Mouse (Mus musculus): ENCODE results near the gene Ppp1r14b.
A peak's percentile ranks its signal among the peaks of the same experiment; 100 is the strongest.

Ppp1r14b gene

GRCm38 (mm10) chr19:6974211-6975205 lies at the start of gene Ppp1r14b:
TSS of gene Ppp1r14b (plus strand) at chr19:6974968.
- peak; percentile 78 for DNase-seq (ENCODE audit: low spot score)

DNA sequence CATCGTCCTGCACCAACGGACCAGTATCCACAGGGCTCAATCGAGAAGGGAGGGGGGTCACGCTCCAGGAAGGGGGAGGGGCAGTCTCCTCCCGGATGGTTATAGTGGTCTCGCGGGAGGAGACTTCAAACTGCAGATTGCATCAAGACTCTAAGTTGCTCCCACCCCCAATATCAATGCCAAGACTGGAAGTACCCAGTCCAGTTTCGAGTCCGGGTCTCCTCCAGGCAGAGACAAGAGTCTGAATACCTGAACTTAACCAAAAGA lies 49.5 kb upstream of the Ppp1r14b start, which contains the start of gene Catsperz:
Catsperz (minus strand) TSS at position 74 of the 267 bp plus-strand sequence.
- no peak for DNase-seq (ENCODE audit: low spot score)

- DNase-seq (ENCODE audit: low spot score): no peak
These were observed 49.0 kb upstream of the Ppp1r14b start for GRCm38 (mm10) chr19:6925611-6926329.

- no peak for DNase-seq (ENCODE audit: low spot score)
These were observed 48.1 kb upstream of the Ppp1r14b start for GRCm38 (mm10) chr19:6926559-6927255.

DNA sequence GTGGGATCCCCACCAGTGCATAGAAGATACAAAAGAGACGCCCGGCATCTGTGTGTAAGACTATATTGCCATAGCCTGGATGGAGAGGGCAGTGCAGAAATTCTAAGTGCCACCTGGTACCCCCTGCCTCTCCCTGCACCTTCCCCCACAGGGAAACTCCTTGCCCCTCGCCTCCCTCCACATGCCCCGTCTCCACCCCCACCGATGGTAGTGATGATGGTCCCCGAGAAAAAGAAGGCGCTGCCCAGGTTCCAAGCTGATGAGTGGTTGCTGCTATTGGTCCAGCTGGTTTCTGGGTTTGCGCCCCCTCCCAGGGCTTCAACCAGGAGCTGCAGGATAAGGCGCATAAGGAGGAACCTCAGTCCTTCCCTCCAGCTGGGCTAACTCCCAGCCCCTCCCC lies 46.7 kb upstream of the Ppp1r14b start:
- DNase-seq (ENCODE audit: low spot score): no peak

DNA sequence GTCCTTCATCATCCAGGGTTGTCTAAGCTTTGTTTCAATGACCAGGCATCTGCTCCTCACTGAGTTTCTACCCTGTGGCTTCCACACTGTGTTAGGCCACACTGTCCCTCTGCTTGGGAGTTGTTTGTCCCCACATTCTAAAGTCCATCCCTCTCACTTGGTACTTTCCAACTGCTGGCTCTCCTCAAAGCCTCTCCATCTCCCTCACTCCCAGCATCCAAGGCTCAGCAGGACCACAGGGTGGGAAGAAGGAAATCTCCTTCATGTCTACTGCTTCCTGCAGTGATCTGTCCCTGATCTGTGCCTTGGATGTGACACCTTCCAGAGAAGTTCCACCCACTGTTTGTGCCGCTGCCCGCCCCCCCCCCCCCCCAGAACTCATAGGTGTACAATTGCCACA lies 43.8 kb upstream of the Ppp1r14b start:
- no peak for DNase-seq (ENCODE audit: low spot score)

- DNase-seq (ENCODE audit: low spot score): no peak
These were observed 42.8 kb upstream of the Ppp1r14b start for GRCm38 (mm10) chr19:6932018-6932417.

GRCm38 (mm10) chr19:6933102-6933435 lies 41.7 kb upstream of the Ppp1r14b start:
- no peak for DNase-seq (ENCODE audit: low spot score)

GRCm38 (mm10) chr19:6933436-6934194 lies 41.2 kb upstream of the Ppp1r14b start:
- DNase-seq (ENCODE audit: low spot score): no peak

DNA sequence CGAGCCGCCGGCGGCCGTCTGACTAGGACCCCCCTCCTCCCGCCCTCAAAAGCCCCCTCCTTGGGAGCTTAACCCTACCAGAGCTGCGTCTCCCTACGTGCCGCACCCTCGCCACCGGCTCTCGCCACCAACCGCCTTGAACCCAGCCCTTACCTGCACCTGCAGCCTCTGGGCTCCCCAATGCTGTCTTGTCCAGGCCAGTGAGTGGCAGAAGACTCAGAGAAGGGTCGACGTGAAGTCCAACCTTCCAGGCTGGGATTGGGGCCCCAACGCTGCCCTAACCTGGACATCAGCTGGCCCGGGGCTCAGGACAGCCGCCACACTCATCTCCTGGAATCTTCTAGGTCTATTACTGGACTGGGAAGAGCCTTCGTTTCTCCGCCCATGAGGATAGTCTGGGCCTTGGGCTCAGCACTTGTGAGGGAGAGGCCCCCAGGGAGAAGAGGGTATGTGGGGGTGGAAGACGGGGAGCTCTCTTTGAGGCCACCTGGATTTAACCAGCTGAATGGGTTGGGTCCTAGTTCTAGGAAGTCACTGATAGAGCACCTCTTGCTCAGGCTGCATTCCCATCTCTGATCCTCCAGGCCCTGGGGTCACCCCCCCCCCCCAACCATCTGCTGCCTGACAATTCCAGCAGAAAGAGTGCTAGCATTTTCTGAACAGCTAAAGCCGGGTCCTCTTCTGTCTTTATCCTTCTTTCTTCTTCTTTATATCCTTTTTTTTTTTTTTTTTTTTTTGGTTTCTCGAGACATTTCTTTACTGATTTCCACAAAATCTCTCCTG lies 40.4 kb upstream of the Ppp1r14b start, which contains the start of gene Kcnk4:
Kcnk4 (minus strand) TSS at position 321 of the 783 bp plus-strand sequence.
- no peak for DNase-seq (ENCODE audit: low spot score)

- no peak for DNase-seq (ENCODE audit: low spot score)
These were observed 38.5 kb upstream of the Ppp1r14b start for GRCm38 (mm10) chr19:6936299-6936698.

DNA sequence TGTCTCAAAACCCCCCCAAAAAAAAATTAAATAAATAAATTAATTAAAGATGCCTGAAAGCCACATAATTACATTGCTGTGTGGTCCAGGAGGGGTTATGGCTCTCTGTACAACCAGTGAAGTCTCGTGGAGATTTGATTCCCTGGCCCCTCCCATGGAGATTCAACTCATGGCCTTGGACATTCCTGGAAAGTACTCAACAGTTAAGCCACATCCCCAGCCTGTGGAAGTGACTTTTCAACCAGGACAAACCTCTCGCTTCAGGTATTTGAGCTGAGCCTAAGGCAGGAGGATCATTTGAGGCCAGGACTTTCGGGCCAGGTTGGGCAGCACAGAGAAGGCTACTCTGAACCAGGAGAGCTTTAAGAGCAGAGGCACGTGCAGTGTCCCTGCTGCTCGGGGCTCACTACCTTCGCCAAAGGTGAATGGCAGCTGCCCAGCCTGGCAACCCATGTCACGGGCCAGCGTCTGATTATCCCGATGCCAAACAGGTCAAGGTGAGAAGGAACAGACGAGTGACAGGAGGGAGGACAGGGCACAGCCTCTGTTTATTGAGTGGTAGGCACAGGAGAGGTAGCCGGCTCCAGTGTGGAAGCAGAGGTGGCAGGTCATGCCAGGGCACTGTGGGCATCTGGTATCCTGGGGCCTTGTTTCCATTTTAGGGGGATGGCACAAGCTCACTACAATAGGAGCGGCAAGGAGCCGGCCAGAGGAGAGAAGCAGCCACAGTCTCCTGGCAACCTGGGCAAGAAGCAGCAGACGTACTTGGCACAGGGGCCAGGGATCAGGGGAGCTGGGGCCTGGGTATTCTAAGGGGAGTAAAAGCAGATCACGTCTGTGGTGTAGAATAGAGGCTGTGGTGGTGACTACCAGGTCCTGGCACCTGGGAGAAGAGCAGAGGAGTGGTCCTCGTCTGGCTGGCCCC lies 37.0 kb upstream of the Ppp1r14b start:
- peak; percentile 27 for DNase-seq (ENCODE audit: low spot score)

DNA sequence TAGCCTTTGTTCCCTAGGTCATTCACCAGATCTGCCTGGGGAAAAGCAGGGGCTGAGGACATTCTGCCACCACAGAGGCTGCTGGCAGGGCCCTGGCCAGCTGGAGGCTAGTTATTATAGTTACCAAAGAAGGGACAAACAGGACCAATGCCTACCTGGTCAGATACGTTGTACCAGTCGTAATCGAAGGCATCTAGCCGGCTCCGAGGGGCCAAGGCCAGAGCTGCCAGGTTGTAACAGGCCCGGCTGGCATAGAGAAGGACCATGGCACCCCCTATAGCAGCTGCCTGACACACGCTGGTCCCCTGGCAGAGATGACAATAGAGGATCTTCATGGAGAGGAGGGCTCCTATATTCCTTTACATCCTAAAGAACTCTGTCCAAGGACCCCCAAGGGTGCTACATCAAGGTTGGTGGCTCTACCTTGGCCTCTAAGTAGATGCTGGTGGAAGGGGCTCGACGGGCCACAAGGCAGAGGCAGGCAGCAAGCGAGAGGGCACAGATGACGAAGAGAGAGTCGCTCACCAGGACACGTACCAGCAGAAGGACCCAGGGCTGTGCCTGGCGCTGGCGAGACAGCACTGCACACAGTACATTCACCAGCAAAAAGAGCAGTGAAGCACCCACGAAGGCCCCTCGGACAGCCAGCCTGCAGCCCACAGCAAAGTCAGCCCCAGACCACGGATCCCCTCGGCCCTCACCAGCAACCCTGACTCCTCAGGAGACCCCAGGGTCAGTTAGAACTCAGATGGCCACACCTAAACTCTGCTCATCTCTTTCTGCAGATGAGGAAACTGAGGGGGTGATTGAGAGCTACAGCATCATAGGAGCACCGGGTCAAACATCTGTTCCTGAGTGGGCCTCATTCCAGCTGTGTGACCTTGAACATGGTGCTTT lies 35.4 kb upstream of the Ppp1r14b start:
- no peak for DNase-seq (ENCODE audit: low spot score)

DNA sequence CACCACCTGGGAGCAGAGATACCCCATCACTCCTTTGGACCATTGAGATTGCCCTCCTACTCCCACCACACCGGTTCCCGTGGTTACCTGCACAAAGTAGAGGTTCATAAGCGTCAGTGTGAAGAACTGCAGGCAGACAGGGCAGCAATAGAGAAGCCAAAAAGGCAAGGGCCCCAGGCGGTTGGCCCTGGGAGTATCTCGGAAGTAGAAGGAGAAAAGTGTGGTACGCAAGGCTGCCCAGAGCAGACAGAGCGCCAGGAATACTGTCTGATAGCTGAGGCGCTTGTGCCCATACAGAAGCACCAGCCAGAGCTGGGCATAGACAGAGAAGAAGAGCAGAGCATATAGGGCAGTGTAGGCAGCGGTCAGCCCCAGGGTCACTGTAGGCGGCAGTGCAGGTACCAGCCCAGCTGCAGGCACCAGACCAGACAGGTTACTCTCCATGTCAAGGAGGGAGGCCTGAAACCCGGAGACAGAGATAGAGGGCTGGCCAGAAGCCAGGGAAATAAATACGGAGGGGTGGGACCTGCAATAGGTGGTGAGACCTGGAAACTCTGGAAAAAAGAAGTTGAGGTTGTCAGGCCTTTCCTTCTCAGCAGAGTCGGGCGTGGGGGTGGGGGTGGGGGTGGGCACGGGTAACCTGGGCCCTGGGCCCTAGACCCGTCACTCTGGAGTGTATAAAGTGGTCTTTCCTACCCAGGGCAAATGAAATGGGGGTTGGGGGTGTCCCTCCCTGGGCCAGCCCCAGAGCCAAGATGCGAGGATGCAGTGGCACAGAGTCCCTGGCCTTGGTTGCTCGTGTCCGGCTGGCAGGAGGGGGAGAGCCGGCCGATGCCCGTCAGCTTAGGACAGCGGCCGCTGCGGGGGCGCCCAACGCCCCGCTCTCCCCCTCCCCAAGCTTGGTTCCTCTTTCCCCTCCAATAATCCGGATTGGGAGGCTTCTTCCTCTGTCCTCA lies 34.1 kb upstream of the Ppp1r14b start:
- peak; percentile 31 for DNase-seq (ENCODE audit: low spot score)

- peak; percentile 89 for DNase-seq (ENCODE audit: low spot score)
These were observed 33.2 kb upstream of the Ppp1r14b start, which contains the start of gene Bad for GRCm38 (mm10) chr19:6941372-6942248. TSS of gene Bad (plus strand) at chr19:6941861.

DNA sequence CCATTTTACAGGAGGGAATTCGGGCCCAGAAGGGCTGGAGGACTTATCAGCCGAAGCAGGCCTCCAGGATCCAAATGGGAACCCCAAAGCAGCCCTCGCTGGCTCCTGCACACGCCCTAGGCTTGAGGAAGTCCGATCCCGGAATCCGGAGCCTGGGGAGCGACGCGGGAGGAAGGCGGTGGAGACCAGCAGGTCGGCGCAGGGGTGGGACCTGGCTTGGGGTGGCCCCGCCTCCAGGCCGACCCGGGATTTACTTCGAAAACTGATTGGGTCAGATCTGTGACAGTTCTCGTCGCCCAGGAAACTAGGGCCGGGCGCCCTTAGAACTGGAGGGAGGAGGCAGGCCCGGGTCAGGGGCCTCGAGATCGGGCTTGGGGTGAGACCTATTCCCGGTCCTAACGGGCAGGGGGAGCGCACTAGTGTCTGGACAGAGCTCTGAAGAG lies 32.5 kb upstream of the Ppp1r14b start, which contains the start of gene Gpr137:
Gpr137 (minus strand) TSS at position 232 of the 443 bp plus-strand sequence.
- DNase-seq (ENCODE audit: low spot score): peak; percentile 89

Data from MN1 (cell line).